In genomic region chr2:126644768-126645167, GRCm38 (mm10) we compare ENCODE assay signal across 12 mouse cellular contexts.
"Had no signal": no experiment of that assay in that cellular context is flagged by ENCODE, and none has a peak within 500 bp of the region (broad histone marks: within the 10 kb centered on the region; RNA-seq: fewer than 3 reads in every experiment).

No protein-coding gene starts in this region.

- H3K4me2 ChIP-seq: kidney, embryonic 15.5 days; limb, embryonic 12.5 days; midbrain, embryonic 13.5 days had no signal

- H3K27me3 ChIP-seq: kidney, embryonic 15.5 days; limb, embryonic 12.5 days; midbrain, embryonic 13.5 days had no signal

- H3K9ac ChIP-seq: kidney, embryonic 15.5 days; limb, embryonic 12.5 days; liver, embryonic 14.5 days; midbrain, embryonic 13.5 days had no signal

- DNase-seq: kidney, adult 2 months; kidney, postnatal 25 days; liver; lung, adult 2 months; lung, postnatal 14 days; right cerebral cortex, postnatal 14 days; thymus, postnatal 4 days had no signal

- H3K4me1 ChIP-seq: kidney, embryonic 15.5 days; limb, embryonic 12.5 days; midbrain, embryonic 13.5 days had no signal

- H3K9me3 ChIP-seq: kidney, embryonic 15.5 days; midbrain, embryonic 13.5 days had no signal

- H3K27ac ChIP-seq: kidney, embryonic 15.5 days; limb, embryonic 12.5 days; liver, embryonic 14.5 days; macrophage; midbrain, embryonic 13.5 days had no signal

- ATAC-seq: midbrain, embryonic 13.5 days had no signal

- H3K4me3 ChIP-seq: kidney, embryonic 15.5 days; limb, embryonic 12.5 days; midbrain, embryonic 13.5 days had no signal
